Comparison of ENCODE assay signal across 8 mouse cellular contexts in the genomic region with DNA sequence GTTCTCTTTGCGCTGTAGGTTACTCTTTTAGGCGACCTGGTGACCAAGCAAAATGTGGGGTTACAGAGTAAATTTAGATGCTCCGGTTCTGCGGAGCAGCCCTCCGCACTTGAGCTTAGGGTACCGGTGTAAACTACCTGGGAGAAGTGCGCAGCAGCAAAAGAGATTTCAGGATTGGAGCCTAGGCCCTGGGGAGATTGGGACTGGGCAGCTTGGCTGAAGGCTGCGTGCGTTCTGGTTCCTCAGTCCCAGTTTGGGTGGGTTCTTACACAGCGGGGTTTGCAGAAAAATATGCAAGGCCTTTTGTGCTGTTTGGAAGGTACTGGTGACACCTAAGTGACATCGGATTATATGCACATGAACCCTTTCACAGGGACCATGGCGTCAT. TPM values are rescaled to one million over a fixed set of nuclear protein-coding genes. Genes with fewer than 3 reads are reported as not detected.
A peak's percentile ranks its signal among the peaks of the same experiment; 100 is the strongest.
DNase-seq lines count a peak whose midpoint lies in the region; ATAC-seq and TF ChIP-seq lines count a peak whose summit lies in the region.

No protein-coding gene starts in this region.

- ATAC-seq in heart, embryonic 16.5 days (replicated peaks; ENCODE audit: extremely low read depth, insufficient read depth, low FRiP score): no peak
- ATAC-seq in megakaryocyte, adult 5-6 weeks (ENCODE audit: poor library complexity, severe bottlenecking): peak; percentile 23

- H3K27me3 ChIP-seq in CH12.LX (replicated peaks): no peaks in the 10 kb centered on the region
- no peaks in the 10 kb centered on the region for H3K27me3 ChIP-seq in heart, embryonic 16.5 days (ENCODE audit: control insufficient read depth, insufficient read depth, low read length)

- in situ Hi-C loops in CH12.LX (cut with MboI; ENCODE audit: low pct_ligation_motif_present, low pct_unique_long_range_greater_than_20kb, low sequenced_read_pairs): no loop called here

- dilution Hi-C loops in CH12.LX (cut with MboI; ENCODE audit: extremely low pct_ligation_motif_present, extremely low pct_unique_long_range_greater_than_20kb, low sequenced_read_pairs): no loop called here

- WGBS in heart, embryonic 16.5 days: 12% methylated on average over 12 of the region's 12 CpGs

- no peak for TF ChIP-seq POLR2A in CH12.LX (IDR thresholded peaks at IDR 0.05; ENCODE audit: low read depth, low read length)

- peak; percentile 78 for DNase-seq in heart, adult 11 months
- no peak for DNase-seq in heart, postnatal 10 days
- no peak for DNase-seq in CH12.LX (ENCODE audit: extremely low read depth)
- no peak for DNase-seq in cerebellum, postnatal 4 days (ENCODE audit: low spot score in 2 of 2)
- DNase-seq in B cell, adult 2 months: no peak
- no peak for DNase-seq in kidney, adult 18-20 months

- H3K27ac ChIP-seq in CH12.LX (ENCODE audit: insufficient read depth, low read depth): peak overlapping the region; percentile 12; the same call in 1 of the 2 replicates
- H3K27ac ChIP-seq in heart, embryonic 16.5 days (ENCODE audit: low read length): peak overlapping the region; percentile 34

- H3K9ac ChIP-seq in CH12.LX (ENCODE audit: insufficient read depth, low read depth): peak overlapping the region; percentile 70
- peak overlapping the region; percentile 78 for H3K9ac ChIP-seq in heart, embryonic 16.5 days (ENCODE audit: low read length)

- no peak for TF ChIP-seq RAD21 in CH12.LX (IDR thresholded peaks at IDR 0.05; ENCODE audit: low read depth, low read length)

- no peak for TF ChIP-seq CTCF in CH12.LX (conservative IDR thresholded peaks at IDR 0.05 in 1 of 2, IDR thresholded peaks at IDR 0.05 in 1 of 2; ENCODE audit: low read depth in 2 of 2, low read length in 2 of 2)

- no peaks in the 10 kb centered on the region for H3K9me3 ChIP-seq in CH12.LX (replicated peaks; ENCODE audit: low read length)
- no peaks in the 10 kb centered on the region for H3K9me3 ChIP-seq in heart, embryonic 16.5 days (replicated peaks; ENCODE audit: control insufficient read depth, low read length)

- H3K4me1 ChIP-seq in CH12.LX (ENCODE audit: control insufficient read depth in 1 of 2, insufficient read depth in 2 of 2): peaks cover 0 to 4% of the 10 kb centered on the region in 2 experiments; a peak in 2 of 4 replicates
- H3K4me1 ChIP-seq in heart, embryonic 16.5 days (ENCODE audit: control insufficient read depth, insufficient read depth, low read length): peaks cover 7% of the 10 kb centered on the region; the same call in 1 of the 2 replicates

- peak overlapping the region; percentile 41 for H3K4me2 ChIP-seq in CH12.LX (ENCODE audit: insufficient read depth, low read depth, poor library complexity, severe bottlenecking)
- peak overlapping the region; percentile 85 for H3K4me2 ChIP-seq in heart, embryonic 16.5 days (ENCODE audit: low read depth, low read length)

- no peak for TF ChIP-seq EP300 in CH12.LX (IDR thresholded peaks at IDR 0.05; ENCODE audit: low read length)

- intact Hi-C loops in heart, postnatal 10 days (cut with DNase I): no loop called here

- peaks cover 3% of the 10 kb centered on the region for H3K79me2 ChIP-seq in CH12.LX (replicated peaks; ENCODE audit: control insufficient read depth, extremely low read depth, insufficient read depth, poor library complexity, severe bottlenecking)

- H3K4me3 ChIP-seq in CH12.LX (replicated peaks in 1 of 3; ENCODE audit: low read depth in 2 of 3, low read length in 2 of 3, poor library complexity in 1 of 3): peak overlapping the region; percentile 6 to 61 (median 39)
- peak overlapping the region; percentile 60 for H3K4me3 ChIP-seq in heart, embryonic 16.5 days (ENCODE audit: low read length)

- peaks cover 3 to 11% of the 10 kb centered on the region in 2 experiments for H3K36me3 ChIP-seq in CH12.LX (replicated peaks in 1 of 2; ENCODE audit: control insufficient read depth in 1 of 2, insufficient read depth in 1 of 2, low read length in 1 of 2)
- H3K36me3 ChIP-seq in heart, embryonic 16.5 days (ENCODE audit: control insufficient read depth, insufficient read depth): no peaks in the 10 kb centered on the region

TF ChIP-seq in CH12.LX, 34 proteins besides CTCF, POLR2A, EP300 and RAD21:
- TF ChIP-seq JUN (IDR thresholded peaks at IDR 0.05; ENCODE audit: insufficient read depth, low read depth, low read length) (no peak), TBP (conservative IDR thresholded peaks at IDR 0.05; ENCODE audit: low read depth, low read length) (no peak), POLR2AphosphoS2 (IDR thresholded peaks at IDR 0.05; ENCODE audit: low read depth, low read length) (no peak), MAFK (IDR thresholded peaks at IDR 0.05; ENCODE audit: insufficient replicate concordance, low read length) (no peak), MEF2A (IDR thresholded peaks at IDR 0.05; ENCODE audit: borderline replicate concordance, low read depth, low read length) (no peak), ETS1 (conservative IDR thresholded peaks at IDR 0.05; ENCODE audit: low read depth, low read length) (no peak), NELFE (IDR thresholded peaks at IDR 0.05; ENCODE audit: low read depth, low read length) (no peak), ZKSCAN1 (IDR thresholded peaks at IDR 0.05; ENCODE audit: borderline replicate concordance, low read depth, low read length) (no peak), KAT2A (IDR thresholded peaks at IDR 0.05; ENCODE audit: insufficient replicate concordance, low read length) (no peak), JUND (conservative IDR thresholded peaks at IDR 0.05; ENCODE audit: low read depth, low read length) (no peak), MAX (IDR thresholded peaks at IDR 0.05; ENCODE audit: low read length) (no peak), PAX5 (IDR thresholded peaks at IDR 0.05; ENCODE audit: low read length) (no peak), MXI1 (IDR thresholded peaks at IDR 0.05; ENCODE audit: low read depth, low read length) (no peak), USF1 (IDR thresholded peaks at IDR 0.05; ENCODE audit: low read depth, low read length) (no peak), MAZ (IDR thresholded peaks at IDR 0.05; ENCODE audit: low read depth, low read length) (no peak)

RNA-seq across cellular contexts. Expression of gene Crtap, which starts 22.0 kb away (rescaled TPM):
- 10 to 100 TPM; 61.0 to 66.3 TPM for total RNA-seq in heart, postnatal 10 days (2021)
- total RNA-seq in CH12.LX (2012; rRNA removed) (13.8 and 17.8 TPM in 2 replicates), CH12.LX (2014; rRNA removed) (19.2 and 20.6 TPM in 2 replicates)
- 25.2 and 27.7 TPM in 2 replicates for polyA plus RNA-seq in CH12.LX (2012; ENCODE audit: insufficient read length, low read depth)
- 131 and 138 TPM in 2 replicates for polyA plus RNA-seq in heart, embryonic 16.5 days (2015; fragmentation: Nextera tagmentation; extraction: Ambion mirVana)
- 23.8 and 32.6 TPM in 2 replicates for total RNA-seq in megakaryocyte, adult 5-6 weeks (2015)
- 5.6 and 13.1 TPM in 2 replicates for total RNA-seq in megakaryocyte, adult 5-6 weeks (2017)

RNA-seq across cellular contexts. Expression of gene Glb1, which starts 32.4 kb away (rescaled TPM):
- total RNA-seq in heart, postnatal 10 days (2021): 10 to 100 TPM; 21.5 to 25.1 TPM
- total RNA-seq in CH12.LX (2012; rRNA removed) (33.9 and 40.7 TPM in 2 replicates), CH12.LX (2014; rRNA removed) (22.4 and 25.7 TPM in 2 replicates)
- polyA plus RNA-seq in CH12.LX (2012; ENCODE audit: insufficient read length, low read depth): 32.4 and 35.4 TPM in 2 replicates
- 41.9 and 42.5 TPM in 2 replicates for polyA plus RNA-seq in heart, embryonic 16.5 days (2015; fragmentation: Nextera tagmentation; extraction: Ambion mirVana)
- 29.8 TPM in 2 replicates for total RNA-seq in megakaryocyte, adult 5-6 weeks (2015)
- total RNA-seq in megakaryocyte, adult 5-6 weeks (2017): 21.2 and 24.5 TPM in 2 replicates

RNA-seq across cellular contexts. Expression of gene Tmppe, which starts 32.4 kb away (rescaled TPM):
- 1 to 10 TPM; 5.1 to 5.6 TPM for total RNA-seq in heart, postnatal 10 days (2021)
- 8.2 and 10.4 TPM in 2 replicates for total RNA-seq in CH12.LX (2012; rRNA removed)
- 2.4 and 3.2 TPM in 2 replicates for total RNA-seq in CH12.LX (2014; rRNA removed)
- 5.7 and 7.3 TPM in 2 replicates for polyA plus RNA-seq in CH12.LX (2012; ENCODE audit: insufficient read length, low read depth)
- polyA plus RNA-seq in heart, embryonic 16.5 days (2015; fragmentation: Nextera tagmentation; extraction: Ambion mirVana): 8.2 and 10.0 TPM in 2 replicates
- total RNA-seq in megakaryocyte, adult 5-6 weeks (2015): 1.2 and 2.4 TPM in 2 replicates
- total RNA-seq in megakaryocyte, adult 5-6 weeks (2017): 4.6 and 6.9 TPM in 2 replicates

RNA-seq across cellular contexts. Expression of gene Bcl2a1c, which starts 38.5 kb away (rescaled TPM):
- not detected for total RNA-seq in heart, postnatal 10 days (2021)
- total RNA-seq in CH12.LX (2012; rRNA removed): 1.4 and 1.7 TPM in 2 replicates
- total RNA-seq in CH12.LX (2014; rRNA removed): 1.8 TPM in 1 of 2 replicates, not detected in the other
- 4.8 and 8.2 TPM in 2 replicates for polyA plus RNA-seq in CH12.LX (2012; ENCODE audit: insufficient read length, low read depth)
- polyA plus RNA-seq in heart, embryonic 16.5 days (2015; fragmentation: Nextera tagmentation; extraction: Ambion mirVana): not detected in 2 replicates
- not detected in 2 replicates for total RNA-seq in megakaryocyte, adult 5-6 weeks (2015)
- total RNA-seq in megakaryocyte, adult 5-6 weeks (2017): not detected in 2 replicates
